Mouse (Mus musculus) colon, adult 2 months (tissue): ENCODE data around the gene Apoe. TPM values are rescaled to one million over a fixed set of nuclear protein-coding genes. Genes with fewer than 3 reads are reported as not detected.

Source experiments
- polyA plus RNA-seq: library from polyadenylated mRNA; depleted of rRNA; stranded (reverse); fragments of >200 nt; gene quantifications from 2 replicates; pipeline ENCODE4 v1.2.3, GENCODE M21; 2012; rRNA removed

The Apoe gene
- 734 and 810 TPM in 2 replicates for polyA plus RNA-seq

GRCm38 (mm10) chr7:19698907-19699826 lies at the start of gene Apoe:
Gene Apoe, minus strand, starts transcription at chr7:19699188.

DNA sequence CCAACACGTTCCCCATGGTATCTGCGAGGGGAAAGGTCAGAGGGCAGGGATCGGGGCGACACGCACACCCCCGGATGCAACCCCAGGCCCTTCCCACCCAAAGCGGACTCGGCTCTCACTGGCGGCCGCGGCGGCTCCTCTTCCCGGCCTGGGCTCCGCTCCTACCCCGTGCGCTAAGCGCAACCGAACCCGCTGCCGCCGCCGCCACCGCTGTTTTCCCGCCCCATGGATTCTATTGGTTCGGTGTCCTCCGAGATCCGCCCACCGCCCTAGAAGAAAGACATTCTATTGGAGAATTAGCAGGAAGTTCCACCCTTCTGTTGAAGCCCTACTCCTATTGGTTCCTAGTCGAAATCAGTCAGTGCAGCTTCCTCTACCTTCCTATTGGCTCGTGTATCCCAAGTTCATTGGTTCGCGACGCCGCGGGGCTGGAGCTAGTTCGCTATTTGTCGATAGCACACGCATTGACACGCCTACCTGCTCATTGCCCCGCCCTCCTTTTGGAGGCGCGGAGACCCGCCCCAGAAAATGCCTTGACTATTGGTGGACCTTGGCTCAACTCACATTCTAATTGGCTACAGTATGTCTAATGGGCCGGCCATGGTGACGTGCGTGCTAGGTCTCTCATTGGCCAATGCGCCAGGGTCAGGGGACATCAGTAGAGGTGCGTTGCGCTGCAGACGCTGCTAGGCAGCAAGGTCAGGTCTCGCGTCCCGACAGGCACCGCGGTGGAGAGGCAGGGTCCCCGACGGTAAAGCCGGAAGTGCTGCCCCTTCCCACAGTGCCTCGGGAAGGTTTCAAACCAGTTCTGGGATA lies 16.5 kb upstream of the Apoe start, which contains the start of gene Tomm40:
TSS of gene Tomm40 (minus strand) at position 200 of the 816 bp plus-strand sequence.

GRCm38 (mm10) chr7:19691873-19692865 lies 6.8 kb downstream of the Apoe start, which contains the start of gene Apoc1:
Gene Apoc1, minus strand, starts transcription at chr7:19692660.

GRCm38 (mm10) chr7:19681202-19681694 lies 17.7 kb downstream of the Apoe start, which contains the start of the genes Gm44805 and Apoc4:
Gene Gm44805, minus strand, starts transcription at chr7:19681423.
Gene Apoc4, minus strand, starts transcription at chr7:19681479.

GRCm38 (mm10) chr7:19677872-19678271 lies 21.1 kb downstream of the Apoe start, which contains the start of gene Apoc2:
Gene Apoc2, minus strand, starts transcription at chr7:19677941.

DNA sequence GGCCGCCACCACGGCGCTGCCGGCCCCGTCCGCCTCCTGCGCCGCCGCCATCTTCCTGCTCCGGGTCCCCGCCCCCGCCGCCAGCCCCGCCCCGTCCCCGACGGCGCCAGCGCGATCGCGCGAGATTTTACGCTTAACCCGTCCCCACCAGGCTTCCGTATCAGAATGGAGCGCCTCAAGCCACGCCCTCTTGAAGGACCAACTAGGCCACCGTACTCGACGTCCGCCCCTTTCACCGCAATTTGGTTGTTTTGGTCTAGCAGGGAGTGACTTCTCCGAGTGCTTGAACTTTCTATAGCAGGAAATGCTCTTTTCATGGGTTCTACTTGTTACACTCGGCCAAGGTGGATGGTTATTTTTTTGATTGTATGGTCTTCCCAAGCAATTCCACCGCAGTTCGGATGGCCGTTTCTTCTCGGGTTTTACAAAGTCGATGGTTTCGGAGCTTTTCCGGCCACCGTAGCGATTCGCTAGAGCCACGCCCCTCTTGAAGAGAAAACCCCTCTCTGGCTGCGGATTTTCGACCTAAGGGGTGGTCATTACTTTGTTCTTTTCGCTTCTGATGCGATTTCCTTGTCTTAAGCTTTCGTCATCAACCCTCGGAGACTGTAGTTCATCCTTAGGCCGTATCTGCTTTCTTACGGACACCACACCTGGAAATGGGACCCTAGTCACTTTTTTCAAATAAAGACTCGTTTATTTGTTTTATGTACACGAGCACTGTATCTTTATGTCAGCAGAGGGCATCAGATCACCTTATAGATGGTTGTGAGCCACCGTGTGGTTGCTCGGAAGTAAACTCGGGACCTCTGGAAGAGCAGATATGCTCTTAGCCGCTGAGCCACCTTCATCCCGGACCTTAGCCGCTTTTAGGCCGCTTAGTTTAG lies 33.8 kb downstream of the Apoe start, which contains the start of gene Clptm1:
TSS of gene Clptm1 (minus strand) at position 79 of the 887 bp plus-strand sequence.

Other genes starting within 250 kb of the Apoe start
- 22.3 and 24.9 TPM in 2 replicates for gene Mark4, start 240.4 kb downstream of the Apoe start, polyA plus RNA-seq
- 7.9 and 11.1 TPM in 2 replicates for gene Exoc3l2, start 235.9 kb downstream of the Apoe start, polyA plus RNA-seq
- gene Bloc1s3, start 190.8 kb downstream of the Apoe start, polyA plus RNA-seq: 19.5 and 30.0 TPM in 2 replicates
- gene Trappc6a, start 190.8 kb downstream of the Apoe start, polyA plus RNA-seq: 218 and 235 TPM in 2 replicates
- 2.2 and 2.3 TPM in 2 replicates for gene Nkpd1, start 181.3 kb downstream of the Apoe start, polyA plus RNA-seq
- gene Ppp1r37, start 136.1 kb downstream of the Apoe start, polyA plus RNA-seq: 191 and 212 TPM in 2 replicates
- gene Zfp296, start 121.9 kb downstream of the Apoe start, polyA plus RNA-seq: 2.8 and 2.9 TPM in 2 replicates
- gene Gemin7, start 121.6 kb downstream of the Apoe start, polyA plus RNA-seq: 109 and 138 TPM in 2 replicates
- gene Clasrp, start 94.7 kb downstream of the Apoe start, polyA plus RNA-seq: 149 and 153 TPM in 2 replicates
- 78.7 and 93.0 TPM in 2 replicates for gene Relb, start 69.8 kb downstream of the Apoe start, polyA plus RNA-seq
- gene Clptm1, start 34.2 kb downstream of the Apoe start, polyA plus RNA-seq: 143 and 159 TPM in 2 replicates
- 35.5 and 39.0 TPM in 2 replicates for gene Apoc2, start 21.2 kb downstream of the Apoe start, polyA plus RNA-seq
- gene Gm44805, start 17.8 kb downstream of the Apoe start, polyA plus RNA-seq: not detected in 2 replicates
- 0.49 and 1.3 TPM in 2 replicates for gene Apoc4, start 17.7 kb downstream of the Apoe start, polyA plus RNA-seq
- gene Apoc1, start 6.5 kb downstream of the Apoe start, polyA plus RNA-seq: 0.65 and 1.6 TPM in 2 replicates
- 106 and 114 TPM in 2 replicates for gene Tomm40, start 16.2 kb upstream of the Apoe start, polyA plus RNA-seq
- 167 and 177 TPM in 2 replicates for gene Nectin2, start 51.3 kb upstream of the Apoe start, polyA plus RNA-seq
- gene Bcam, start 71.8 kb upstream of the Apoe start, polyA plus RNA-seq: 56.6 and 61.3 TPM in 2 replicates
- gene Cblc, start 97.6 kb upstream of the Apoe start, polyA plus RNA-seq: 140 and 141 TPM in 2 replicates
- 183 and 189 TPM in 2 replicates for gene Bcl3, start 123.6 kb upstream of the Apoe start, polyA plus RNA-seq
- gene Gm19345, start 152.8 kb upstream of the Apoe start, polyA plus RNA-seq: 0.23 and 0.93 TPM in 2 replicates
- 0.28 and 0.88 TPM in 2 replicates for gene Ceacam16, start 162.1 kb upstream of the Apoe start, polyA plus RNA-seq
- gene Ceacam19, start 188.8 kb upstream of the Apoe start, polyA plus RNA-seq: not detected in 2 replicates
- gene Pvr, start 222.0 kb upstream of the Apoe start, polyA plus RNA-seq: 10.9 and 14.4 TPM in 2 replicates